Mouse (Mus musculus) adrenal gland, postnatal 14 days (tissue): ENCODE data around the gene Atp1b4. TPM values are rescaled to one million over a fixed set of nuclear protein-coding genes. Genes with fewer than 3 reads are reported as not detected.
"Not testable (repeated sequence)": the region's sequence is repeated elsewhere in the genome, so short reads cannot be mapped to it uniquely, and the experiment has no call there.

ENCODE experiments used
- DNase-seq: peaks from one replicate; pipeline ENCODE4 v3.0.0; 2021; ENCODE audit warnings: mixed read lengths
- long read RNA-seq, 2 experiments: library from polyadenylated mRNA; stranded (forward); transcript quantifications; one replicate each; pipeline ENCODE4 v2.0.0; 2021
- total RNA-seq: library from RNA; stranded (reverse); gene quantifications from 2 replicates; pipeline ENCODE4 v1.2.3, GENCODE M21; 2021

Atp1b4 gene
- total RNA-seq, result not detected in 2 replicates
- long read RNA-seq, experiment 1, result 0 reads
- long read RNA-seq, experiment 2, result 0 reads

DNA sequence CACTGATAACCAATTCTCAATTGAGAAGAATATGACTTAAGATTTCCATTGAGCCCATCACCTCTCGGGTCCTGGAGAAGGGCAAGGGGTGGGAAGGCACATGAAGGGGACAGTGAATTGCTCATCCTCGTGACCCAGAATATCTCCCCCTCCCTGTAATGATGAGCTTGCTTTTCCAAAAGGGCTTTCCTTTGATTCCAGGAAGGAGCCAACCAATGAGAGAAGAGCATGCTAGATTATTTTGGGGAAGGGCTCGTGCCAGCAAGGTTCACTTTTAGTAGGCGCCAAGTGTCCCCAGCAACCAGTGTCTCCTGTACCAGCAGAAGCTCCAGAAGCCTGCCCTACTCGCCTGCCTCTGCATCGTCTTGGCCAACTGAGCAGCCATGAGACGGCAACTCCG is at the start of gene Atp1b4:
Atp1b4 (plus strand) TSS at position 301 of the 400 bp plus-strand sequence.
- no peak for DNase-seq

DNA sequence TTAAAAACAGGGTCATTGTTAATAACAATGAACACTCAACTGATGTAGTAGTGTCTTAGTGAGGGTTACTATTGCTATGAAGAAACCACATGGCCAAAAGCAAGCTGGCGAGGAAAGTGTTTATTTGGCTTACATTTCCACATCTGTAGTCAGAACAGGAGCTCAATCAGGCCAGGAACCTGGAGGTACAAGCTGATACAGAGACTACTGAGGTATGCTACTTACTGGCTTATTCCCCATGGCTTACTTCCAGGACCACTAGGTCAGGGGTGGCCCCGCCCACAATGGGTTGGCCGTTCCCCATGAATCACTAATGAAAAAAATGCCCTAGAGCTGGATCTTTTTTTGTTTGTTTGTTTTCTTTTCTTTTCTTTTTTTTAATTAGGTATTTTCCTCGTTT is 7.4 kb upstream of the Atp1b4 start:
- DNase-seq, result peak; percentile 39

DNA sequence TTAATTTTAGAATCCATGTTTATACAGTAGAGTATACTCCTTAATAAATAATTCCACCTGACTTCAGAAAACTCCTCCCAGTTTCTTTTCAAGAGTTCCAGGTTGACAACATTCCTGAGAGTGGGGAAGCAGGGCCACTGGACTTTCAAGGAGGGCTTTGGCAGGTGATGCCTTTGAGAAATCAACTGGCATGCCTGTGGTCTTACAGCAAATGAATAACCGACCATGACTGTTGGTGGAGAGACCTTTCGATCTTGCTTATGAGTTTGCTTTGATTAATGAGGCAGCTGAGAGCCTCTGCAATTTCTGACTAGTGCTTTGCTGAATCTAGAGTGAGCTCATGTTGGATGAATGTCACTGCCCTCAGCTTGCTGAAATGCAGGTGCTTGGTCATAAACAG is 4.9 kb upstream of the Atp1b4 start:
- no peak for DNase-seq

DNA sequence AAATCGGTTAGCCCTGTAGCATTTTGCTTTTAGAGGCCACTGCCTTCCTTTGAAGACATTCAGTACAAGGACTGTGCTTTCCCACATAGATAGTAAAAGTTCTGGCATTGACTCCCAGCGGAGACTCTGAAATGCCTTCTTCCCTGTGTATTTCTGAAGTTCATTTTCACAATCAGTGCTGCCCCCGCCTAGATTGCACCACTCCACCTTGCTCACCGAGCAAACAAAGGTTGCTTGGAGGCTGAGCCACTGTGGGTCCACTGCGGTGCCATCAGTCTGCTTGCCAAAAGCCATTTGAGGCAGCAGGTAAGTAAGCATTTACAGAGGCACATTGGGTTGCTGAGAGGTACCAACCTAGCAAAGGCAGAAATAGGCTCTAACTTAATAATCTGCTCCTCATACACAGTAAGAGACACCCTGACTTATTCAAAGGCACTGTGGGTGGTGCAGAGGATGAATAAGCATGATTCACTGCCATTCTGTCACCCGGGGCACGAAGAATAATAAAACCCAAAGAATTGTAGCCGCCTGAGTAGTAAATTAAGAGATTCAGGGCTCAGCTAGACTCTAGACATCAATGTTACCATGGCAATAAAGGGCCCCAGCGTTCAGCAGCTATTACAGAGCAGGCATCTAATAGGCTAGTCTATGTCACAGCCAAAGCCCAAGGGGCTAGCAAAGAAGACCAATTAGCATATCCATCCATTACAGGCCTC is 2.9 kb upstream of the Atp1b4 start:
- peak; percentile 20 for DNase-seq

DNA sequence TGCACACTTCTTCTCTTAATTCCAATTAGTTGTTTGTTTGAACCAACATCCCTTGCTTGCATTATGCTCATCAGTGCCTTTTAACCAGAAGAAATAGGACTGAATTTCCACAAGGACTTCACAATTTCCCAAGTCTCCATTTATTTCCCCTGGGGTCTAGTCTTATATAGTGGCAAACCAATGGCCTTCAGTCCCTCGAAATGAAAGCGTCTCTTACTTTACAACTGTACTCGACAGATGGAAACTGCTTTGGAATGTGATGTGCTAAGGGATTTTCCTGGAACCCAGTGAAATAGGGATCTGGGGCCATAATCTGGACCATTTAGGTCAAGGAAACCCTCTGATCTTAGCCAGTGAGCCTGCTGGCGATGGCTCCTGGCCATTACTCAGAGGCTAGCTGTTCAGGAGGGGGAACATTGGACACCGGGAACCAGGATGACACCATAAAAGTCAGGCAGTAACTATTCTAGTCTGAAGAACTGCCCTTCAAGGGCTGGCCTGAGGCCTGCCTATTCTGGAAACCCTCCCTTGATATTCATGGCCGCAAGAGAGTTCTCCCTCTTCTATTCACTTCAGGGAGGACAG is 2.3 kb upstream of the Atp1b4 start:
- peak; percentile 36 for DNase-seq

DNA sequence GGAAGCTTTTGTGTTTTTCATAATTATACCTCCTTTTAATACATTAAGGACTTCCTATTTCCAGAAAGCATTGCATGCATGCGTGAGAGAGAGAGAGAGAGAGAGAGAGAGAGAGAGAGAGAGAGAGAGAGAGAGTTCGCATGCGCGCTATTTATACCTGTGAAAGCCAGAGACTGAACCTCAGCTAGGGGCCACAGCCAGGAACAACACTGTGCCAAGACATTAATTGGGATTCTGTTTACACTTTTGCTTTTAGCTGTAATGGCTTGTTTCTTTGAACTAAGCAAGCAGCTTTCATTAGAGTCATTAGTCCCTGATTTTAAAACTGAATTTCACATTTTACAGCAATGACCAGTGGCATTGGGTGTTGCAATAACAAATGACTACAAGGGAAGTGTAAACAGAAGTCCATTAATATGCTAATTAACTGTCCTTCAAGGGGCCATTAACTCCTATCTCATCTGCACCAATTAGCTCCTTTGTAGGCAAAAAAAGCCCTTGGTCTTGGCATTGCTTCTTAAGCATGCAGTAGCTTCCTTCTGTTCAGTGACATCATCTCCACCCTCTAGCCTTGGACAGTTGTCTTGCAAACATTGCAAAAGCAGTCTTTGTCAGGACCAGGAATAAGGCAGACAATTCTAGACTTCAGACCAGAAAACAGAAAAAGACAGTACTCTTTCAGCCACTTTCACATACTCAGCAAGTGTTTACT is 14.9 kb downstream of the Atp1b4 start:
- DNase-seq, result no peak

DNA sequence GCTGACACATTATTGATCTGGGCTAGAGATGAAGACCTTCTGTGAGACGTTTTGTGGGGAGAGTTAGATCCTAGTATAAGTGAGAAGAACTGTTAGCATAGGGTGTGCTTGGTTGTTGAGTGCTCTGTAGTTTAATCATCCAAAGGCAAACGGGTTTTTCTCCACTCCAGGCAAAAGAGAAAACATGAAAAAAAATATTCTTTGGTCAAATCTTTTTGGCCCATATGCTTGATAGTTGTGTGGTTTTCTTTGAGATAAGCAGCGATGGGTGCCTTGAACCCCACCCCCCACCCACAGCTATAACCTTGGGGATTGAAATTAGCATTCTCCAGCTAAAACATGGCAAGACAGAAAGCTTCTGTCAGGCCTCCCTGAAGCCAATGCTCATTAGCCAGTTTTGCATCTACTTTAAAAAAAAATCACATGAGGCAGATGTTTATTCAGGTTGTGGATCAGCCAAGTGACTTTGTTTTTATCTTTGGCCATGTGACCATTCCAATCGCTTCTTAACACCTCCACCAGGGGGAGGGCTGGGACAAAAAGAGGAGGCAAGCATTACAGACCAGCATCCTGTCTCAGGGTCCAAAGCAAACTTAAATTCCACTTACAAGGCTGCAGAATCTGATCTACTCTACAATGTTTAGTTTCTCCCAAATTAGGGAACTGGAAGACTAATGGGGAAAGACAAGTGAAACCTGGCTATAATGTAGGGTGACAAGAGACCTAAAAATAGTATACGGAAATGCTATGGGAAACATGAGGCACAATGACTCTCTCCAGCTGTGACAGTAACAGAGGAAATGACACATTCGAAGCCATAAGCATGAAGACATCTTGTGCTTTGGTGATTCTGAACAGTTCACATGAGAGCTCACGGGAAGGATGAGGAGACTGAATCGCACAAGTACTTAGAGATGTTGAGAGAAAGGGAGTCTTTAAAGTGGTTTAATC is 18.6 kb downstream of the Atp1b4 start:
- DNase-seq, result peak; percentile 80

DNA sequence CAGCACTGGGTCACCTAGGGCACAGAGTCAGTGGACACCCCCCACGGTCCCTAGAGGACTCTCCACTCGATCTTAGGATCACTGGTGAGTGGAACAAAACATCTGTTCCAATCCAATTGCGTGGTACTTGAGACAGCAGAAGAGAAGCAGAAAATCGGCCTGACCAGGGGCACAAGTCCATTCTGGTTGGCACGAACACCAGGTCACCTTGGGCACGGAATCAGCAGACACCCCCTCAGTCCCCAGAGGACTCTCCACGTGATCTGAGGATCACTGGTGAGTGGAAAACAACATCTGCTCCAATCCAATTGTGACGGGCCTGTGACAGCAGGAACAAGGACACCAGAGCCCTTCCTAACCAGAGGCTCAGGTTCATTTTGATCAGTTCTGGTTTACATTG is 46.0 kb downstream of the Atp1b4 start:
- DNase-seq, result no peak

DNA sequence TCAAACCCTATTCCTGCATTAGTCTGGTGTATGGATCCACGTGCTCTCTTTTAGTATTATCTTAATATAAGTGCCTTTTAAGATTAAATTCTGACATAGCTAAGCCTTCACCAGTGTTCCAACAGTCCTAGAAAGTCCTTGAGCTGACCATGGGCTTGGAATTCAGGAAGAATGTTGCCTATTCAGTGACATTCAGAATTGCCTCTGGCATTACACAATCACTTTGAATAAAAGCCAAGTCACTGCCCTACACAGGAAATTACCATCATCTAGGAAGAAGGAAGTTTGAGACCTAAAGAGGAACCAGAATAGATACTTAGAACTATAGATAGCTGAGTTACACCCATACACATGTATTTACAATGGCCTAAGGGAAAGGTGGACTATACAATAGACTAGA is 48.6 kb downstream of the Atp1b4 start:
- not testable (repeated sequence) for DNase-seq

DNA sequence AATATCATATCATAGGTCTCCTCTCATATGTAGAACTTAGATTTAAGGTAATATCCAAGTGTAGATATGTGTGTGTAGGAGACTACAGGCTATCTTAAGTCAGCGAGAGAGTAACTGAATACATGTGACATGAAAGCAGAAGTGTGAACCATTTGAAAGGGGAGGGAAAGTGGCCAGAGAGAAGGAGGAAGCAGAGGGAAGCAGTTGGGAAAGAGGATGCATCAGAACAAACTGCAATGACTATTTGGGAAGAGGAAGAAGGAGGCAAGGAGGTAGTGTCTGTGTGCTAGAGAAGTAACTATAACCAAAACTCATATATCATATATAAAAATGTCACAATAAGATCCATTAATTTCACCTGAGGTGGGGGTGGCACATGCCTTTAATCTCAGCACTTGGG is 57.2 kb downstream of the Atp1b4 start:
- DNase-seq, result not testable (repeated sequence)

Other genes with a start within 250 kb of the Atp1b4 start
- gene Rhox10, start 249.7 kb upstream of the Atp1b4 start, total RNA-seq, result not detected in 2 replicates
- gene Rhox11, start 231.0 kb upstream of the Atp1b4 start, total RNA-seq, result not detected in 2 replicates
- not detected in 2 replicates for gene Rhox12, start 205.3 kb upstream of the Atp1b4 start, total RNA-seq
- gene Rhox13, start 195.0 kb upstream of the Atp1b4 start, total RNA-seq, result not detected in 2 replicates
- 29.4 and 30.3 TPM in 2 replicates for gene Zbtb33, start 126.4 kb upstream of the Atp1b4 start, total RNA-seq
- gene Tmem255a, start 63.7 kb upstream of the Atp1b4 start, total RNA-seq, result 9.9 and 12.2 TPM in 2 replicates
- 182 and 206 TPM in 2 replicates for gene Lamp2, start 140.3 kb downstream of the Atp1b4 start, total RNA-seq